Mouse (Mus musculus) ZHBTc4 (cell line): Measurements from ENCODE around the gene Rbks.
"Not testable (repeated sequence)": the region's sequence is repeated elsewhere in the genome, so short reads cannot be mapped to it uniquely, and the experiment has no call there.

ENCODE experiments used
- DNase-seq: peaks from one replicate; pipeline ENCODE4 v3.0.0-alpha.2; 2011; ENCODE audit warnings: low read depth, low spot score

Gene Rbks

GRCm38 (mm10) chr5:31678000-31678399, 19.4 kb downstream of the Rbks start:
- DNase-seq, result no peak

- DNase-seq, result no peak
Measured at GRCm38 (mm10) chr5:31673431-31673830, 24.0 kb downstream of the Rbks start.

- no peak for DNase-seq
Measured at GRCm38 (mm10) chr5:31671137-31671536, 26.3 kb downstream of the Rbks start.

- DNase-seq, result no peak
Measured at GRCm38 (mm10) chr5:31669984-31670383, 27.4 kb downstream of the Rbks start.

GRCm38 (mm10) chr5:31668325-31668968, 29.0 kb downstream of the Rbks start:
- no peak for DNase-seq

- DNase-seq, result no peak
Measured at GRCm38 (mm10) chr5:31666176-31666575, 31.3 kb downstream of the Rbks start.

- no peak for DNase-seq
Measured at GRCm38 (mm10) chr5:31655688-31656190, 41.7 kb downstream of the Rbks start.

- DNase-seq, result no peak
Measured at GRCm38 (mm10) chr5:31650518-31651288, 46.7 kb downstream of the Rbks start.

GRCm38 (mm10) chr5:31647327-31647726, 50.1 kb downstream of the Rbks start:
- DNase-seq, result no peak

- no peak for DNase-seq
Measured at GRCm38 (mm10) chr5:31646574-31646973, 50.9 kb downstream of the Rbks start.

- DNase-seq, result no peak
Measured at GRCm38 (mm10) chr5:31645798-31646197, 51.6 kb downstream of the Rbks start.

- DNase-seq, result no peak
Measured at GRCm38 (mm10) chr5:31644847-31645246, 52.6 kb downstream of the Rbks start.

GRCm38 (mm10) chr5:31644272-31644671, 53.2 kb downstream of the Rbks start:
- no peak for DNase-seq

- DNase-seq, result no peak
Measured at GRCm38 (mm10) chr5:31642300-31642699, 55.1 kb downstream of the Rbks start.

- DNase-seq, result no peak
Measured at GRCm38 (mm10) chr5:31640542-31640941, 56.9 kb downstream of the Rbks start.

GRCm38 (mm10) chr5:31636636-31637253, 60.7 kb downstream of the Rbks start:
- no peak for DNase-seq

- peak; percentile 57 for DNase-seq
Measured at GRCm38 (mm10) chr5:31634679-31635078, 62.7 kb downstream of the Rbks start.

GRCm38 (mm10) chr5:31634161-31634560, 63.3 kb downstream of the Rbks start:
- DNase-seq, result peak; percentile 48

- DNase-seq, result not testable (repeated sequence)
Measured at GRCm38 (mm10) chr5:31631169-31631568, 66.3 kb downstream of the Rbks start.

GRCm38 (mm10) chr5:31630064-31630463, 67.4 kb downstream of the Rbks start:
- DNase-seq, result peak; percentile 37

GRCm38 (mm10) chr5:31628555-31628954, 68.9 kb downstream of the Rbks start:
- DNase-seq, result no peak
